Mouse (Mus musculus) gastrocnemius, postnatal 14 days (tissue): ENCODE data around the gene Fam178b. TPM values are rescaled to one million over a fixed set of nuclear protein-coding genes. Genes with fewer than 3 reads are reported as not detected.

Source experiments
- microRNA-seq, 2 experiments: library from miRNA; unstranded; fragments of <30 nt; microRNA quantifications; one replicate each; pipeline ENCODE4 v1.2.0; 2021
- total RNA-seq, 2 experiments: library from RNA; stranded (reverse); gene quantifications; 2 replicates each; pipeline ENCODE4 v1.2.3; 2021

The Fam178b gene
- total RNA-seq, 2 experiments from 2014 or later, result 0.91 to 4.2 TPM

Small RNA genes within 50 kb of the gene (microRNA-seq; reads per million reads assigned to microRNA genes)
- 0 reads per million in 2 experiments for gene Gm24133

Other genes starting within 250 kb of the Fam178b start
- 10 to 100 TPM; 15.7 to 17.2 TPM for gene Lman2l, start 237.9 kb downstream of the Fam178b start, total RNA-seq
- 1 to 10 TPM; 4.6 to 5.4 TPM for gene Cnnm4, start 211.6 kb downstream of the Fam178b start, total RNA-seq
- gene Cnnm3, start 171.3 kb downstream of the Fam178b start, total RNA-seq, result 10 to 100 TPM in 1 of 2 experiments, 1 to 10 TPM in 1; 9.3 to 13.3 TPM
- gene Ankrd23, start 146.3 kb downstream of the Fam178b start, total RNA-seq, result 1,000 to 10,000 TPM; 1,005 to 1,120 TPM
- gene Gm42417, start 143.8 kb downstream of the Fam178b start, total RNA-seq, result 100 to 1,000 TPM; 440 to 562 TPM
- 1 to 10 TPM; 5.7 to 9.6 TPM for gene Ankrd39, start 135.7 kb downstream of the Fam178b start, total RNA-seq
- 10 to 100 TPM; 12.1 to 13.1 TPM for gene Sema4c, start 124.8 kb downstream of the Fam178b start, total RNA-seq
- 1,000 to 10,000 TPM; 1,379 to 1,478 TPM for gene Cox5b, start 8.3 kb upstream of the Fam178b start, total RNA-seq
- under 1 TPM; 0.37 to 0.38 TPM for gene 4933424G06Rik, start 27.0 kb upstream of the Fam178b start, total RNA-seq
- gene Actr1b, start 31.2 kb upstream of the Fam178b start, total RNA-seq, result 100 to 1,000 TPM; 142 to 143 TPM
- gene Zap70, start 78.6 kb upstream of the Fam178b start, total RNA-seq, result under 1 TPM in 1 of 2 experiments, not detected in 1; 0.39 TPM